Mouse (Mus musculus): ENCODE data around the gene Ccdc188. TPM values are rescaled to one million over a fixed set of nuclear protein-coding genes. Genes with fewer than 3 reads are reported as not detected.

Ccdc188 gene
- polyA plus RNA-seq, 1 experiment = not detected

DNA sequence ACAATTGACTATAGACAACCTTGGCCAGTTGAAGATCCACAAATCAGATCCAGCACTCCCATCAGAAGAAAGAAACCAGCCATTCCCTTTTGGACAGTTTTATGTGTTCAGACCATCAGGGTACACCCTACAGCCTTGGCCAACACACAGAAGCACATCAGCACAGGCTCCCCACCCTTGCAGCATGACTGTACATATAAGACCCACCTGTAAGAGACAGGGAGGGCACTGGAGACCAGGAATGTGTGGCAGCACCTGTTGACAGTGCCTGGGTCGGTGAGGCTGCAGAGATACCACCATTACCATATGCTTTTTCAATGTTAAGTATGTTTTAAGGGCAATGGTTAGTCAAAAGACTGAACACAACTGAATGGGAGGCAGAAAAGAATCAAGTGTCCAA, 36.2 kb downstream of the Ccdc188 start:
- Histone ChIP-seq H3K9ac (ENCODE audit: low read depth, poor library complexity, severe bottlenecking) (no peak overlapping the region), H3K27ac (ENCODE audit: insufficient read depth, low read length) (no peak overlapping the region), H3K4me1 (ENCODE audit: control insufficient read depth, insufficient read depth, low read length) (peaks cover 3% of the 10 kb centered on the region), H3K27me3 (ENCODE audit: control insufficient read depth, insufficient read depth, low read length, poor library complexity, severe bottlenecking) (no peaks in the 10 kb centered on the region), H3K36me3 (ENCODE audit: control insufficient read depth, insufficient read depth, low read length, poor library complexity, severe bottlenecking) (peaks cover 77% of the 10 kb centered on the region), H3K4me3 (ENCODE audit: low read depth, low read length) (no peak overlapping the region), H3K9me3 (replicated peaks; ENCODE audit: control insufficient read depth, insufficient read depth, low read length, poor library complexity, severe bottlenecking) (no peaks in the 10 kb centered on the region)
- no peak for TF ChIP-seq POLR2A (IDR thresholded peaks at IDR 0.05; ENCODE audit: insufficient read depth, low read length)
- TF ChIP-seq CTCF (IDR thresholded peaks at IDR 0.05; ENCODE audit: low read depth, low read length) = no peak
- TF ChIP-seq EP300 (IDR thresholded peaks at IDR 0.05; ENCODE audit: insufficient read depth, low read depth, low read length) = no peak

DNA sequence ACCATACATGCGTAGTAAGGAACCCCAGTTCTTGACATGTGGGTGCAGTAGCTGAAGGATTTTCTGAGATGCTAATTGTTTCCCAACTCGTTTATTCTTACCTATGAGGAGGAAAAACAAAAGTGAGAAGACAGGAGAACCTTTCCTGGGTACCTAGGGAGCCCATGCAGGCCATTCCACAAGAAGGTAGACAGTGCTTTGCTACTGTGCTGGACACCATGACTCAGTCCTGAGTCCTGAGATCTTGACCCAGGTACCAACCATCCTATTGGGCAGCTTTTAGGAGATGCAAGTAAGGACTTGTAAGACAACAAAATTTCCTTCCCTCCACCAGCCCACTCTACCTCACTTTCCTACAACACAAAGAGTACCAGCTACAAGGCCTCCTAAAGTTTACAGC, 40.5 kb downstream of the Ccdc188 start, which contains the start of gene Gm49776:
Gm49776 (minus strand) TSS at position 101 of the 400 bp plus-strand sequence.
- no peak within 1 kb of the TSS for H3K9ac ChIP-seq (ENCODE audit: low read depth, poor library complexity, severe bottlenecking)
- no peaks in the 10 kb centered on the region for H3K9me3 ChIP-seq (replicated peaks; ENCODE audit: control insufficient read depth, insufficient read depth, low read length, poor library complexity, severe bottlenecking)
- H3K36me3 ChIP-seq (ENCODE audit: control insufficient read depth, insufficient read depth, low read length, poor library complexity, severe bottlenecking) = peaks cover 90% of the 10 kb centered on the region
- no peaks in the 10 kb centered on the region for H3K4me1 ChIP-seq (ENCODE audit: control insufficient read depth, insufficient read depth, low read length)
- TF ChIP-seq CTCF (IDR thresholded peaks at IDR 0.05; ENCODE audit: low read depth, low read length) (no peak), EP300 (IDR thresholded peaks at IDR 0.05; ENCODE audit: insufficient read depth, low read depth, low read length) (no peak), POLR2A (IDR thresholded peaks at IDR 0.05; ENCODE audit: insufficient read depth, low read length) (no peak)
- H3K4me3 ChIP-seq (ENCODE audit: low read depth, low read length) = no peak within 1 kb of the TSS
- H3K27ac ChIP-seq (ENCODE audit: insufficient read depth, low read length) = no peak within 1 kb of the TSS
- H3K27me3 ChIP-seq (ENCODE audit: control insufficient read depth, insufficient read depth, low read length, poor library complexity, severe bottlenecking) = no peaks in the 10 kb centered on the region

- Histone ChIP-seq H3K9ac (ENCODE audit: low read depth, poor library complexity, severe bottlenecking) (no peak overlapping the region), H3K27me3 (ENCODE audit: control insufficient read depth, insufficient read depth, low read length, poor library complexity, severe bottlenecking) (no peaks in the 10 kb centered on the region), H3K4me1 (ENCODE audit: control insufficient read depth, insufficient read depth, low read length) (no peaks in the 10 kb centered on the region), H3K9me3 (replicated peaks; ENCODE audit: control insufficient read depth, insufficient read depth, low read length, poor library complexity, severe bottlenecking) (no peaks in the 10 kb centered on the region), H3K4me3 (ENCODE audit: low read depth, low read length) (no peak overlapping the region), H3K27ac (ENCODE audit: insufficient read depth, low read length) (no peak overlapping the region), H3K36me3 (ENCODE audit: control insufficient read depth, insufficient read depth, low read length, poor library complexity, severe bottlenecking) (peaks cover 80% of the 10 kb centered on the region)
- no peak for TF ChIP-seq CTCF (IDR thresholded peaks at IDR 0.05; ENCODE audit: low read depth, low read length)
- TF ChIP-seq POLR2A (IDR thresholded peaks at IDR 0.05; ENCODE audit: insufficient read depth, low read length) = no peak
- TF ChIP-seq EP300 (IDR thresholded peaks at IDR 0.05; ENCODE audit: insufficient read depth, low read depth, low read length) = no peak
Observed at GRCm38 (mm10) chr16:18265024-18265423, 47.3 kb downstream of the Ccdc188 start.

- TF ChIP-seq POLR2A (IDR thresholded peaks at IDR 0.05; ENCODE audit: insufficient read depth, low read length) = no peak
- Histone ChIP-seq H3K4me1 (ENCODE audit: control insufficient read depth, insufficient read depth, low read length) (no peaks in the 10 kb centered on the region), H3K4me3 (ENCODE audit: low read depth, low read length) (no peak overlapping the region), H3K27me3 (ENCODE audit: control insufficient read depth, insufficient read depth, low read length, poor library complexity, severe bottlenecking) (no peaks in the 10 kb centered on the region), H3K9ac (ENCODE audit: low read depth, poor library complexity, severe bottlenecking) (no peak overlapping the region), H3K9me3 (replicated peaks; ENCODE audit: control insufficient read depth, insufficient read depth, low read length, poor library complexity, severe bottlenecking) (no peaks in the 10 kb centered on the region), H3K36me3 (ENCODE audit: control insufficient read depth, insufficient read depth, low read length, poor library complexity, severe bottlenecking) (peaks cover 83% of the 10 kb centered on the region), H3K27ac (ENCODE audit: insufficient read depth, low read length) (no peak overlapping the region)
Observed at GRCm38 (mm10) chr16:18268182-18268581, 50.5 kb downstream of the Ccdc188 start.

Other genes starting within 250 kb of the Ccdc188 start
- not detected in 2 replicates for gene Vpreb2, start 237.5 kb upstream of the Ccdc188 start, polyA plus RNA-seq (2011; ENCODE audit: insufficient read depth, insufficient read length, low read depth, missing spikeins)
- gene Dgcr6, start 165.0 kb upstream of the Ccdc188 start, polyA plus RNA-seq (2011; ENCODE audit: insufficient read depth, insufficient read length, low read depth, missing spikeins) = 30.2 and 31.0 TPM in 2 replicates
- gene Prodh, start 127.7 kb upstream of the Ccdc188 start, polyA plus RNA-seq (2011; ENCODE audit: insufficient read depth, insufficient read length, low read depth, missing spikeins) = 8.7 and 9.2 TPM in 2 replicates
- gene Rtn4r, start 90.2 kb upstream of the Ccdc188 start, polyA plus RNA-seq (2011; ENCODE audit: insufficient read depth, insufficient read length, low read depth, missing spikeins) = 2.2 TPM in 2 replicates
- gene Zdhhc8, start 17.3 kb downstream of the Ccdc188 start, polyA plus RNA-seq (2011; ENCODE audit: insufficient read depth, insufficient read length, low read depth, missing spikeins) = 11.7 and 12.9 TPM in 2 replicates
- gene Trmt2a, start 30.8 kb downstream of the Ccdc188 start, polyA plus RNA-seq (2011; ENCODE audit: insufficient read depth, insufficient read length, low read depth, missing spikeins) = 46.1 and 51.7 TPM in 2 replicates
- gene Ranbp1, start 30.9 kb downstream of the Ccdc188 start, polyA plus RNA-seq (2011; ENCODE audit: insufficient read depth, insufficient read length, low read depth, missing spikeins) = 500 and 515 TPM in 2 replicates
- not detected in 2 replicates for gene Gm49776, start 40.4 kb downstream of the Ccdc188 start, polyA plus RNA-seq (2011; ENCODE audit: insufficient read depth, insufficient read length, low read depth, missing spikeins)
- gene Dgcr8, start 71.4 kb downstream of the Ccdc188 start, polyA plus RNA-seq (2011; ENCODE audit: insufficient read depth, insufficient read length, low read depth, missing spikeins) = 75.8 and 82.7 TPM in 2 replicates
- 19.3 and 21.3 TPM in 2 replicates for gene Tango2, start 130.2 kb downstream of the Ccdc188 start, polyA plus RNA-seq (2011; ENCODE audit: insufficient read depth, insufficient read length, low read depth, missing spikeins)
- gene Arvcf, start 130.3 kb downstream of the Ccdc188 start, polyA plus RNA-seq (2011; ENCODE audit: insufficient read depth, insufficient read length, low read depth, missing spikeins) = 26.3 and 38.1 TPM in 2 replicates
- 7.1 and 9.3 TPM in 2 replicates for gene Txnrd2, start 208.5 kb downstream of the Ccdc188 start, polyA plus RNA-seq (2011; ENCODE audit: insufficient read depth, insufficient read length, low read depth, missing spikeins)
- 13.6 and 15.4 TPM in 2 replicates for gene Comt, start 209.0 kb downstream of the Ccdc188 start, polyA plus RNA-seq (2011; ENCODE audit: insufficient read depth, insufficient read length, low read depth, missing spikeins)

Measured in ES-Bruce4 (cell line).